Mouse (Mus musculus): Measurements from ENCODE around the gene Zmym4.
"Not testable (repeated sequence)": the region's sequence is repeated elsewhere in the genome, so short reads cannot be mapped to it uniquely, and the experiment has no call there.

Zmym4 gene

GRCm38 (mm10) chr4:126967864-126968821, at the start of gene Zmym4:
Gene Zmym4 (minus strand): TSS chr4:126968135.
- DNase-seq (ENCODE audit: low read depth, low spot score), result peak; percentile 97

- DNase-seq (ENCODE audit: low read depth, low spot score), result no peak
Measured at GRCm38 (mm10) chr4:127016366-127016765, 48.4 kb upstream of the Zmym4 start.

- peak; percentile 71 for DNase-seq (ENCODE audit: low read depth, low spot score)
Measured at GRCm38 (mm10) chr4:127015294-127015993, 47.5 kb upstream of the Zmym4 start.

GRCm38 (mm10) chr4:127005113-127005936, 37.4 kb upstream of the Zmym4 start:
- DNase-seq (ENCODE audit: low read depth, low spot score), result peak; percentile 54

- no peak for DNase-seq (ENCODE audit: low read depth, low spot score)
Measured at GRCm38 (mm10) chr4:127004384-127004783, 36.4 kb upstream of the Zmym4 start.

DNA sequence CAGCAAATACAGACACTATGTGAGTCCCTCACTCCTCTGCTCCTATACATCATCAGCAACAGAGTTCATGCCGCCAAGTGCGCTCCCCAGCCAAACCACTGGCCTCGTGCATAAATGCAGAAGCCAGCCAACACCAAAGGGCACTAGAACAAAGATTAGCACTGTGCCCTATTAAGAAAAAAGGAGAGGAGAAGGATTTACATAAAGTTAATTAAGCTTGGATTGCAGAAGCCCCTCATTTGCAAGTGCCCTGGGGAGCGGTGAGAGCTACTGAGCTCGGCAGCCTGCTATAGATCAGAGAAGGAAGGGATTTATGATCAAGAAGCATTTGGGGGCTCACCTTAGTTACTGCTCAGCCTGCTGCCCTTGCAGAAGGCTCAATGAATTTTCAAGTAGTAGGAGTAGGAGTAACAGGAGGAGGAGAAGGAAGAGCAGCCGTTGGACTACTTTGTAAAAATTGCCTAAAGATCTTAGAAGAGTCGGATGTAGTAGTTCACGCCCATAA, 32.7 kb upstream of the Zmym4 start:
- no peak for DNase-seq (ENCODE audit: low read depth, low spot score)

DNA sequence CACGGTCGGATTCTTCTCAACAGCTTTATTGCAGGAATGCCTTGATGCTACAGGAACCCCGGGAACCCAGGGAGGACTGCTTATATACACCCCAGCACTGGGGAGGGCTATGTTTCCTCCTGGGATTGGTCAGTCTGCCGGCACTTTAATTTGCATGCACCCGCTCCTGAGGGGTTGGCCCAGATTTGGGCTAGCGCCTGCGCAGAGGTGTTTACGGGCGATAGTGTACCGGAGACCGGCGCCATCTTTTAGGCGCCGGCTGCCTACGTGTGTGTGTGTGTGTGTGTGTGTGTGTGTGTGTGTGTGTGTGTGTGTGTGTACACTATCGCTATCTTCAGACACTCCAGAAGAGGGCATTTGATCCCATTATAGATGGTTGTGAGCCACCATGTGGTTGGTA, 31.4 kb upstream of the Zmym4 start:
- not testable (repeated sequence) for DNase-seq (ENCODE audit: low read depth, low spot score)

DNA sequence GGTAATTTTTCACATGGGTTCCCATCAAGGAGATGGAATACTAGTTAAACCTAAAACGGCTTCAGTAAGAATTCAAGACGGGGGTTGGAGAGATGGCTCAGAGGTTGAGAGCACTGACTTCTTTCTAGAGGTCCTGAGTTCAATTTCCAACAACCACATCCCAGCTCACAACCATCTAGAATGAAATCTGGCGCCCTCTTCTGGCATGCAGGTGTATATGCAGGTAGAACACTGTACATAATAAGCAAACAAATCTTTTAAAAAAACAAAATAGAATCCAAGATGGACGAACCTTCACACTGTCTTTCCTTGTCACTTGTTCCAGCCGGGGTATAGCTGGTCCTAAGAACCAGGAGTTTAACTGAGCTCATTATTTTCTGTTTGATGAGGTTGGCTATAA, 24.4 kb upstream of the Zmym4 start:
- no peak for DNase-seq (ENCODE audit: low read depth, low spot score)

GRCm38 (mm10) chr4:126990553-126990952, 22.6 kb upstream of the Zmym4 start:
- DNase-seq (ENCODE audit: low read depth, low spot score), result no peak

DNA sequence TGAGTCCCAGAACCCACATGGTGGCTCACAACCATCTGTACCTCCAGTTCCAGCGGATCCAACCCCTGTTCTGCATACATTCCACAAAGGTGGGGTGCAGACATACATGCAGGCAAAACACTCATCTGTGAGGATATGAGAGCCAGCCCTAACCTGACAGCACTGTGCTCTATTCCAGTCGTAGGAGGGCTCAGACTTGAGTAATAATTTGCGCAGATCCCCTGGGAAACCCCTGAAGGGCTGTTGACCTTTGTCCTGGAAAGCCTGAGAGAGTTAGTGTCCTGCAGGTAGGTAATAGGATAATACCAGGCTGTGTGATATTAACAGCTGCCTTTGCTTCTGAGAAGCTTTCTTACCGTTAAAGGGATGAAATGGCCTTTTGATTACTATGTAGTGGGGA, 20.6 kb upstream of the Zmym4 start:
- no peak for DNase-seq (ENCODE audit: low read depth, low spot score)

- no peak for DNase-seq (ENCODE audit: low read depth, low spot score)
Measured at GRCm38 (mm10) chr4:126986768-126987167, 18.8 kb upstream of the Zmym4 start.

- DNase-seq (ENCODE audit: low read depth, low spot score), result not testable (repeated sequence)
Measured at GRCm38 (mm10) chr4:126983736-126984525, 16.0 kb upstream of the Zmym4 start.

GRCm38 (mm10) chr4:126983321-126983720, 15.4 kb upstream of the Zmym4 start:
- no peak for DNase-seq (ENCODE audit: low read depth, low spot score)

- no peak for DNase-seq (ENCODE audit: low read depth, low spot score)
Measured at GRCm38 (mm10) chr4:126978706-126979105, 10.8 kb upstream of the Zmym4 start.

DNA sequence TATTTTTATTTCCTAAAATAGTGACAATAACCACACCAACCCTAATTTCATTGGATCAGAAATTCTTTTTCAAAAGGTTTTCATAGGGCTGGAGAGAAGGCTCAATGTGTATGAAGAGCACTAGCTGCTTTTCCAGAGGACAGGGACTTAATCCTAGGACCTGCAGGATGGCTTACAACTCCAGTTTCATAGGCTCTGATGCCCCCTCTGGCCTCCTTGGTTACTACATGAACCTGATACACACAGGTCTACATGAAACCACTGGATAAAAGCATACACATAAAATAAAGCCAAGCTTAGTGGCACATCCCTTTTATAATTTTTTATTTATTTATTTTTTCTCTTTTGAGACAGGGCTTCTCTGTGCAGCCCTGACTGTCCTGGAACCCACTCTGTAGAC, 9.5 kb upstream of the Zmym4 start:
- no peak for DNase-seq (ENCODE audit: low read depth, low spot score)

- DNase-seq (ENCODE audit: low read depth, low spot score), result peak; percentile 19
Measured at GRCm38 (mm10) chr4:126967241-126967863, 583 bp downstream of the Zmym4 start.

DNA sequence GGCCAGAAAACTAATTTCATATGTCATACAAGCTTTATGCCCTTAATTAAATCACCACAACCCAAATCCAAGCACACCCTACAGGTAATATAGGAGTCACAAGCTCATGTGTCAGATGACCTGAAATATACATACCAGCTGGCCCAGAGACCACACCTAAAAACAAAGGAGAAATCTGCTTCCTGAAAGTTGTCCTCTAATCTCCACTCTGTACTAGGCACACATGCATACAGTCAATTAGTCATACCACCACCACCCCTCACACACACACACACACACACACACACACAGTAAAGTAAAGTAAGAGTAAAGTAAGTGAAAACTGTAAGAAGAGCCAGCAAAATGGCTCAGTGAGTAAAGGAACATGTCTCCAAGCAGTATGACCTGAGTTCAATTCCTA, 9.3 kb downstream of the Zmym4 start:
- no peak for DNase-seq (ENCODE audit: low read depth, low spot score)

DNA sequence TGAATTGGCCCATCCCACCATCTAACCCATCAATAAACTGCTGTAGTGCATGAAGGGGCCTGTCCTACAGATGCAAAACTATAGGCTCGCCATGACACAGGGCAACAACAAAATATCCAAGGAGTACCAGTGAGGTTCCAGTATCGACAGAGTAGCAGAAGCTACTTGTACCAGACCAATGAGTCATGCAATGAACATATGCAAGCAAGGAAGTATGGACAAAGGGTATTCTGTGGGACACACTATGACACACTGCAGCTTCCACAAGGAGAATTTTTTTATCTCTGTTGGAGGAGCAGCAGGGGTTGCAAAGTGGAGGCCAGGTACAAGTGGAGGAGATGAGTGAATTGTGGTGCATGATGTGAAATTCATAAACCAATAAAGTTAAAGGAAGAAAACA, 9.7 kb downstream of the Zmym4 start:
- DNase-seq (ENCODE audit: low read depth, low spot score), result no peak

DNA sequence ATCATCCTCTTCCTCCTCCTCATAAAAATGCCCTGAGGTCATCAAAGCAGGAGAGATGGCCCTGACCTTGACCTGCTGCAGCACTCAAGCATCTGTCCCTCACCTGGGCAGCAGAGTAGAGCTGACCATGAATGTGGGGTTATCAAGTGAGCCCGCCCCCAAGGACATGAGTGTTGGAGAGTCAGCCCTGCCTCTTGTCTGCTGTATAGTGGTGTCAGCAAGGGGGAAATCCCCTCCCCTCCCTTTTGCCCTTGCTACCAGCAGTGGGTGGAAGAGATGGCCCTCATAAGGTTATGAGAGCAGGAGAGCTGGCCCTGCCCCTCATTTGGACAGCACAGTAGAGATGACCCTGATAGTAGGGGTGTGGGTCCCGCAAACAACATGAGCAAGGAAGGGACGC, 10.5 kb downstream of the Zmym4 start:
- DNase-seq (ENCODE audit: low read depth, low spot score), result no peak

GRCm38 (mm10) chr4:126950801-126951200, 17.1 kb downstream of the Zmym4 start:
- not testable (repeated sequence) for DNase-seq (ENCODE audit: low read depth, low spot score)
